Mouse (Mus musculus) macrophage (primary cell): ENCODE measurements at regions not wholly inside any gene's neighbourhood (a gene's known extent, or its start where the extent isn't known, plus 50 kb on each side); places are given as distances from the start of the nearest gene placed in this dataset.
"Not testable (repeated sequence)": the region's sequence is repeated elsewhere in the genome, so short reads cannot be mapped to it uniquely, and the experiment has no call there.

ENCODE experiments used
- H3K27ac ChIP-seq: fragments of 350-480 bp; formaldehyde crosslinking; 2 replicates; pipeline ENCODE4 v1.9.0; 2021
- H3K36me3 ChIP-seq: fragments of 350-480 bp; formaldehyde crosslinking; 2 replicates; pipeline ENCODE4 v1.9.0; 2021; ENCODE audit errors: inconsistent target
- H3K4me3 ChIP-seq: fragments of 350-480 bp; formaldehyde crosslinking; 2 replicates; pipeline ENCODE4 v1.9.0; 2021; ENCODE audit errors: inconsistent target
- H3K79me2 ChIP-seq: fragments of 350-480 bp; formaldehyde crosslinking; 2 replicates; pipeline ENCODE4 v1.9.0; 2021; ENCODE audit errors: inconsistent target
- WGBS: methylation state at CpG from one replicate; pipeline ENCODE4 v1.1.7; 2026; ENCODE audit warnings: inconsistent platforms; ENCODE audit not compliant: missing documents; 5-methylcytosine and 5-hydroxymethylcytosine counted together

DNA sequence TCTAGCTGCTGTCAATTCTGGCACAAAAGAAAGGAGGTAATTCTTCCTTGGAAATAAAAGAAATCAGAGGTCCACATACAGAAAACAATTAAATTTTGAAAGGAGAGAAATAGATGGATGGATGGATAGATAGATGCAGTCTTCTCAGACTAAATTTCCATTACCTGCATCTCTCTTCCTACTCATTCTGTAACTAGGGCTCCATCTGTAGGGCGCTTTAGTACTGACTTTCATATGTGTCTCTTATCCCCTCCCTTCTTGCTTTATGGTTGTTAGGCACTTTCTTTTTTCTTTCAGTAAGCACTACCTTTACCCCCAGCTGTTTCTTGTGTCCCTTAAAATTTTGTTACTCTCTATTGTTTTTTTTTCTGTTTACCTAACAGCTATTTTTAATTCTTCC lies 72.9 kb upstream of the Olfr1324 start:
- Histone ChIP-seq H3K27ac (no peak overlapping the region), H3K36me3 (no peaks in the 10 kb centered on the region), H3K4me3 (no peak overlapping the region), H3K79me2 (no peaks in the 10 kb centered on the region)
- 22% methylated on average over 1 of the region's 1 CpGs for WGBS

DNA sequence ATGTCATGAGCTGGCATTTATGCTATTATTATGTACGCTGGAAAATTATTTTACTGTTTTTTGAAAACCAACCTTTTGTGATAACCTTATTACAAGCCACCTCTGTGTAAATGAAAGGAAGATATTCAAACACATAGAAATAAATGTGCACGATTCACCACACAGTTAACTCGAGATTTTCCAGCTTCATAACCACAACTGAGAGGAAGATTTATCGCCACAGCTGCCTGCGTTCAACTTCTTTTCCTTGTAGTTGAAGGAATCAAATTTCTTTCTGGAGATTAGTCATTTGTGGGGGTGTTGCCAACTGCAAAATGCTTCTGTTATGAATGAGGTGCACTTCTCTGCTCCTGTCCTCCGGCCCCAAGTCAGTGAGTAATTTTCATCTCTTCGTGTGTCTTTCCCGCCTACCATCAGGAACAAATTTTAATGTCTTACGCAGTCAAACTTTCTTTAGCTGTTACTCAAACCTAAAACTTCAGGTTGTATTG lies 62.2 kb upstream of the Olfr1324 start:
- H3K36me3 ChIP-seq, H3K4me3 ChIP-seq, H3K79me2 ChIP-seq, H3K27ac ChIP-seq: not testable (repeated sequence)
- 74% methylated on average over 9 of the region's 9 CpGs for WGBS
